Mouse (Mus musculus) forebrain, embryonic 14.5 days (tissue): ENCODE measurements around the gene Ptdss2. TPM values are rescaled to one million over a fixed set of nuclear protein-coding genes. Genes with fewer than 3 reads are reported as not detected.

Experiments used
- ATAC-seq: fragments of 200-750 bp; cut with Nextera tagmentation; 2 replicates; pipeline ENCODE4 v1.8.0; 2017; ENCODE audit warnings: mild to moderate bottlenecking, moderate library complexity
- DNase-seq: peaks from one replicate; pipeline ENCODE4 v3.0.0-alpha.2; 2015; ENCODE audit warnings: low spot score
- H3K27ac ChIP-seq: fragments of 300-500 bp; sonication (generic); 2 replicates; pipeline ENCODE4 v1.5.1; 2014; ENCODE audit warnings: low read depth, mild to moderate bottlenecking, control low read depth, low read length, moderate library complexity
- H3K27me3 ChIP-seq: fragments of 300-500 bp; sonication (generic); replicated peaks from 2 replicates; pipeline ENCODE4 v1.6.1; 2014; ENCODE audit warnings: low read length, control low read depth, mixed read lengths; ENCODE audit not compliant: control insufficient read depth, insufficient read depth
- H3K36me3 ChIP-seq: fragments of 300-500 bp; sonication (generic); 2 replicates; pipeline ENCODE4 v1.6.1; 2014; ENCODE audit warnings: low read length, control low read depth; ENCODE audit not compliant: control insufficient read depth, insufficient read depth
- H3K4me1 ChIP-seq: fragments of 300-500 bp; sonication (generic); 2 replicates; pipeline ENCODE4 v1.6.1; 2014; ENCODE audit warnings: antibody characterized with exemption, low read length, control low read depth; ENCODE audit not compliant: control insufficient read depth, insufficient read depth
- H3K4me2 ChIP-seq: fragments of 300-500 bp; sonication (generic); 2 replicates; pipeline ENCODE4 v1.6.1; 2014; ENCODE audit warnings: mild to moderate bottlenecking, control low read depth, low read length
- H3K4me3 ChIP-seq: fragments of 300-500 bp; sonication (generic); 2 replicates; pipeline ENCODE4 v1.5.1; 2014; ENCODE audit warnings: low read depth, low read length, control low read depth
- H3K9ac ChIP-seq: fragments of 300-500 bp; sonication (generic); 2 replicates; pipeline ENCODE4 v1.6.1; 2014; ENCODE audit warnings: mild to moderate bottlenecking, low read length, control low read depth, moderate library complexity
- H3K9me3 ChIP-seq: fragments of 300-500 bp; sonication (generic); replicated peaks from 2 replicates; pipeline ENCODE4 v1.6.1; 2016; ENCODE audit warnings: low read length, control low read depth, mixed read lengths; ENCODE audit not compliant: control insufficient read depth
- WGBS: fragments of 180-500 bp; shearing (Covaris S2); extraction: QIAGEN DNeasy Blood & Tissue Kit; methylation state at CpG from one replicate; pipeline ENCODE4 v1.1.7; 2014; 5-methylcytosine and 5-hydroxymethylcytosine counted together
- polyA plus RNA-seq: library from polyadenylated mRNA; unstranded; fragments of >200 nt; fragmentation: Nextera tagmentation; extraction: Ambion mirVana; gene quantifications from 2 replicates; pipeline ENCODE4 v1.2.1, GENCODE M21; 2014

Gene Ptdss2
- polyA plus RNA-seq, 1 experiment from 2014 or later = 81.2 TPM

DNA sequence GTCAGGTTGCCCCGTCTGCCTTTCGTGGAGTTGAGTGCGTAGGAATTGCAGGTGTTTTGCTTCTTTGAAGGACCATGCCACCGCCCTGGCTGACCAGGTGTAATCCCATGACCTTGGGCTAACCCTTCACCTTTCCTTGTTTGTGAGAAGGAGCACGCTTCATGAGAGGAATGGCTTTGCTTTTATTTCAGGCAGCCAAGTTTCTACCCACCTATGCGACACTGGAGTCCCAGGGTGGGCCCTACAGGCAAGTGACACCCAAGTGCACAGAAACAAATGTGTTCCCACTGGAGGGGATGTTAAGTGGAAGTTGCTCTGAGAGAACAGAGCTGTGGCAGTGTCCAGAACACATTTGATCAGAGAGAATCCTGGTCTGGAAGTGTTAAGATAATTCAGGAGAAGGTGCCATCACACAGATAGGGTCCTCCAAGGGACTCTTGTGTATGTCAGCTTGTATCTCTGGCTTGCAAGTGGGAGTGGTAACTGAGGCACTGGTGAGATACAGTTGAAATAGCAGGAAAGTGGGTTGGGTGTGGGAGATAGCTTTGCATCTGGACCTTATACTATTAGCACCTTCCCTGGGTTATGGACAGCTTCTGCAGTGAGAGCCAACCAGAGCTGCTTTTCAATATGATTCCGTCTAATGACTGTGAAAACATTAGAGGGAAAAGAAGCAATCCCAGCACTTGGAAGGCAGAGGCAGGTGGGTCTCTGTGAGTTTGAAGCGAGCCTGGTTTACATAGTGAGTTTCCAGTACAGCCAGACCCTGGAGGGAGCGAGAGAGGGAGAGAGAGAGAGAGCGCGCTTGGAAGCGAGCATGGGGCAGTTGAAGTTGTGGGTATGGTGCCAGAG is 9.9 kb downstream of the Ptdss2 start:
- Histone ChIP-seq H3K4me3 (peak overlapping the region; percentile 85), H3K4me2 (peak overlapping the region; percentile 88), H3K36me3 (peaks cover 22% of the 10 kb centered on the region), H3K4me1 (peaks cover 9% of the 10 kb centered on the region), H3K9ac (peak overlapping the region; percentile 96), H3K9me3 (no peaks in the 10 kb centered on the region), H3K27me3 (no peaks in the 10 kb centered on the region), H3K27ac (no peak overlapping the region)
- ATAC-seq (no peak), DNase-seq (no peak)
- WGBS = 61% methylated on average over 12 of the region's 12 CpGs

DNA sequence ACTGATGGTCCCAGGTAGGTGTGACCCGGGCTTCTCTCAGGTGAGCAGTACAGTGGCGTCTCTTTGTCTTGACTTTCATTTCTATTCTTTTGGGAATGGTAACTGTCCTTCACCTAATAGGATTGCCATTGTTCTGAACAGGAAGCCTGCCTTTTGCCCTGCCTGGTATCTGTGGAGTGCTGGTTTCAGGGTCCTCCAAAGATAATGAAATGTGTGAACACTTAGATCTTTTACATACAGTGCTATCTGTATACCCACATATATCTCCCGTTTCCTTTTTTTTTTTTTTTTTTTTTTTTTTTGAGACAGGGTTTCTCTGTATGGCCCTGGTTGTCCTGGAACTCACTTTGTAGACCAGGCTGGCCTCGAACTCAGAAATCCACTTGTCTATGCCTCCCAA is 19.1 kb downstream of the Ptdss2 start:
- H3K27ac ChIP-seq = no peak overlapping the region
- WGBS = 87% methylated on average over 4 of the region's 4 CpGs
- DNase-seq = no peak
- no peaks in the 10 kb centered on the region for H3K9me3 ChIP-seq
- no peak overlapping the region for H3K9ac ChIP-seq
- no peak overlapping the region for H3K4me3 ChIP-seq
- no peak overlapping the region for H3K4me2 ChIP-seq
- no peak for ATAC-seq
- peaks cover 44% of the 10 kb centered on the region for H3K36me3 ChIP-seq
- H3K27me3 ChIP-seq = no peaks in the 10 kb centered on the region
- no peaks in the 10 kb centered on the region for H3K4me1 ChIP-seq

DNA sequence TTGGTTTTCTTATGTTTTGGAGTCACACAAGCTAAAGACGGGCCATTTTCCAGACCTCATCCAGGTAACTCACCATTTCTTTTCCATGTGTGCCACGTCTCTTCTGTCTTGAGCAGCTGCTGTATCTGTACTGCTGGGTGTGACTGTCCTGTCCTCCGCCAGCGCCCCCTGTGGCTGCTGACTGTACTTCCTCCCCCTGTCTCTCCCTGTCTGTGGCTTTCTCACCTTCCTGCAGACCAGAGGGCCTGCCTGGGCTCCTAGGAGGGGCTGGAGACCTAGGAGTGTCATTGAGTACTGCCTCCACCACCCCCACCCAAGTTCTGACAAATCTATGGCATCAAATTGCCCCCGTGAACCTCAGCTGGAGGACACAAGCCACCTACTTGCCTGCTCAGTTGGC is 20.9 kb downstream of the Ptdss2 start:
- Histone ChIP-seq H3K27me3 (no peaks in the 10 kb centered on the region), H3K36me3 (peaks cover 32% of the 10 kb centered on the region), H3K9me3 (no peaks in the 10 kb centered on the region), H3K4me1 (no peaks in the 10 kb centered on the region), H3K27ac (no peak overlapping the region), H3K4me3 (no peak overlapping the region), H3K9ac (no peak overlapping the region), H3K4me2 (no peak overlapping the region)
- DNase-seq = no peak
- WGBS = 60% methylated on average over 5 of the region's 5 CpGs
- ATAC-seq = no peak

DNA sequence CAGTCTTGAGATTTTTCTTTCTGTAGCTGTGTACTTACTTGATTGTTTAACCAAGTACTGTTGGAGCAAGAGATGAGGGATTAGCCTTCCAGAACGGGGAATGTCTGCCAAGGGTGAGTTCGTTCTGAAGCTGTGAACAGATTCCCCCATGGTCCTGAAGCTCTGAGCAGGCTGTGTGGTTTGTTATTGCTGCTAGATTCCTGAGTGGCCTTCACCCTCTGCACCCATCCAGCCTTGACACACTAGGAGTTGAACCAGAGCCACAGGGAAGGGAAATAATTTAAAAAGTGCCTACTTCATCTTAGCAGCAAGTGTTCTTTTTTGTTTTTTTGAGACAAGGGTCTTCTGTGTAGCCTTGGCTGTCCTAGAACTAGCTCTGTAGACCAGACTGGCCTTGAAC is 21.7 kb downstream of the Ptdss2 start:
- Histone ChIP-seq H3K4me2 (no peak overlapping the region), H3K9ac (no peak overlapping the region), H3K9me3 (no peaks in the 10 kb centered on the region), H3K36me3 (peaks cover 25% of the 10 kb centered on the region), H3K27ac (no peak overlapping the region), H3K4me1 (no peaks in the 10 kb centered on the region), H3K27me3 (no peaks in the 10 kb centered on the region), H3K4me3 (no peak overlapping the region)
- ATAC-seq (no peak), DNase-seq (no peak)
- WGBS = 87% methylated on average over 2 of the region's 2 CpGs

DNA sequence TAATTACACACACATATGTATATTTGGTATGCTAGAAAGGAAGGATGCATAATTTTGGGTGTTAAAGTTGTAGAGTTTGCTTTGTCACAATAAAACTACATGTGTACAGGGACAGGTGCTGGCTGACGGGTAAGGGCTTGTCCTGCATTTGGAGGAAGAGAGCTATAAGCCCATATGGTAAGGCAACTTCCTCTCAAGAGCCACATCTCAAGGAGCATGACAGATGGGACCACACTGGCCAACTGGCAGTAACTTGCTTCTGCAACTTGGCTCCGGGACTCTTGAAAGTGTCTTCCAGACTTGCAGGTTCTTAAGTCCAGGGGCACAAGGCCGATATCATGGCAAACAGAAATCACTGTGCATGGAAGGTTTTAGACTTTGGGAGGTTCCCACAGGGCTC is 22.5 kb downstream of the Ptdss2 start:
- Histone ChIP-seq H3K27ac (no peak overlapping the region), H3K4me3 (no peak overlapping the region), H3K27me3 (no peaks in the 10 kb centered on the region), H3K4me2 (no peak overlapping the region), H3K4me1 (no peaks in the 10 kb centered on the region), H3K9me3 (no peaks in the 10 kb centered on the region), H3K36me3 (peaks cover 18% of the 10 kb centered on the region), H3K9ac (no peak overlapping the region)
- no peak for ATAC-seq
- WGBS = 93% methylated on average over 3 of the region's 3 CpGs
- no peak for DNase-seq

DNA sequence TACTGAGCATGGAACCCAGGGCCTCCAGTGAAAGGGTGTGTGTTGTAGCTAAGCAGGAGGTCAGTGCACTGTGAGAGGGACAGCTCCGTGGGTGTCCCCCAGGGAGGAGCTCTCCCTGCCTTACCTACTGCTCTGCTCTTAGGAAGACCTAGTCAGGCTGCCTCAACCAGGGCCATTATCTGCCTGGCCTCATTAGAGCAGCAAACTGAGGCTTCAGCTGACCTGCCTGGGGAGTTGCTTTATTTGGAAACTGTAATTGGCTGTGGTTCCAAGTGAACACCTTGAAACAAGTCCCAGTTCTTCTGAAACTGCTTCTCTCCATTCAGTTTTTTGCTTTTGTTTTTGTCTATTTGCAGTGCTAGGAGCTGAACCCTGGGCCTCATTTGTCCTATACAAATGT is 23.2 kb downstream of the Ptdss2 start:
- H3K36me3 ChIP-seq = peaks cover 16% of the 10 kb centered on the region

DNA sequence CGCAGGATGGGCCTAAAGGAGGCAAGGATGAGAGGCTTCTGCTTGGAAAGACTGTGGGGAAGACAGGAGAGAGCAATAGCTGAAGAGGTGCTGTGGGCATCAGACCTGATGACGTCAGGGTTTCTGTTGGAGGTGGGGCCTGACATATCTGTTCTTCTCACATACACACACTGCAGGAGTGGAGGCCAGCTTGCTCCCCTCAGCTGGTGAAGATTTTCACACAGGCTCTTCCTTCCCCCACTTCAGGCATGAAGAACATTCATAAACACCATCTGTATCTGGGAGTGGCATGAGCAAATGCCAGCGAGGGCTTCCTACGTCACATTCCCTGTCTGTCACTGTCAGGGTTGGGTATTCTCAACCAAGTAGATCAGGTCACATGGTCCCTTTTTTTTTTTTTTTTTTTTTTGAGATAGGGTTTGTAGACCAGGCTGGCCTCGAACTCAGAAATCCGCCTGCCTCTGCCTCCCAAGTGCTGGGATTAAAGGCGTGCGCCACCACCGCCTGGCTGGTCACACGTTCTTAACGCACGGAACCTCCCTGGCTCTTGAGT is 23.9 kb downstream of the Ptdss2 start:
- H3K9me3 ChIP-seq = no peaks in the 10 kb centered on the region
- H3K9ac ChIP-seq = no peak overlapping the region
- H3K4me3 ChIP-seq = no peak overlapping the region
- H3K27ac ChIP-seq = no peak overlapping the region
- DNase-seq (peak; percentile 53), ATAC-seq (peak; percentile 29; the same call in 1 of the 2 replicates)
- H3K4me1 ChIP-seq = no peaks in the 10 kb centered on the region
- no peaks in the 10 kb centered on the region for H3K27me3 ChIP-seq
- H3K4me2 ChIP-seq = no peak overlapping the region
- WGBS = 90% methylated on average over 12 of the region's 12 CpGs
- H3K36me3 ChIP-seq = peaks cover 16% of the 10 kb centered on the region

More for the DNA sequence above, 23.2 kb downstream of the Ptdss2 start:
- Histone ChIP-seq H3K4me1 (no peaks in the 10 kb centered on the region), H3K9ac (no peak overlapping the region), H3K9me3 (no peaks in the 10 kb centered on the region), H3K27me3 (no peaks in the 10 kb centered on the region), H3K27ac (no peak overlapping the region), H3K4me2 (no peak overlapping the region), H3K4me3 (no peak overlapping the region)
- 40% methylated on average over 1 of the region's 1 CpGs for WGBS
- ATAC-seq = no peak
- no peak for DNase-seq

DNA sequence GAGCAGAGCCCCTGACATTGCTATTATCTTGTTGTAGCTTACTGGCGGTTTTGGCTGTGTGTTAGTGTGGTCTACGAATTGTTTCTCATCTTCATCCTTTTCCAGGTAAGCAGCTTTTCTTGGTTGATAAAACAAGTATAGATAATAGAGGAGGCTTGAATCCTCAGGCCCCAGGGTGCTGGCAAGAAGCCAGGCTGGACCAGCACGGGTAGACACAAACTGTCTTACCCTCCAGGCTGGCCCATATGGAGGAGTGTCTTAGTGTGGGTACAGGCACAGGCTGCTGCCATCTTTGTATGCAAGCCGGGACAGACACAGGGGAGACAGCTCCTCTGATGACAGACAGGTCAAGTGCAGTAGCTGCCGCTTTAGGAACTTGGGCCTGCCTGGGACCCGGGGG is 24.9 kb downstream of the Ptdss2 start:
- 81% methylated on average over 6 of the region's 6 CpGs for WGBS
- ATAC-seq = no peak
- H3K36me3 ChIP-seq = peaks cover 23% of the 10 kb centered on the region

DNA sequence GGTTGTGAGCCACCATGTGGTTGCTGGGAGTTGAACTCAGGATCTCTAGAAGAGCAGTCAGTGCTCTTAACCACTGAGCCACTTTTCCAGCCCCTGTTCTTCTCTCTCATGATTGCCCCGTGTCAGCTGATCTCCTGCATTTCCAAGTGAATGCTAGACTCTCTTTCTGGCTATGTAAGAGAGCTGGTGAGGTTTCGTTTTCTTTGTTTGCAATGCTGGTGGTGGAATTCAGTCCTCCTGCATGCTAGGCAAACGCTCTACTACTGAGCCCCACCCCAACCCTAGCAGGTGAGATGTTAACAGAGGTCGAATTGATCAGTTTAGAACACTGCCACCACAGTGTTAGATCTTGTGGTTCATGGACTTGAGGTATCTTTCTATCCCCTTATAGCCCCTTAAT is 26.5 kb downstream of the Ptdss2 start:
- Histone ChIP-seq H3K9ac (no peak overlapping the region), H3K4me1 (no peaks in the 10 kb centered on the region)
- no peak for ATAC-seq

More for the DNA sequence above, 24.9 kb downstream of the Ptdss2 start:
- H3K4me3 ChIP-seq = no peak overlapping the region
- no peaks in the 10 kb centered on the region for H3K9me3 ChIP-seq
- H3K27me3 ChIP-seq = no peaks in the 10 kb centered on the region
- H3K27ac ChIP-seq = no peak overlapping the region
- no peak overlapping the region for H3K9ac ChIP-seq
- no peaks in the 10 kb centered on the region for H3K4me1 ChIP-seq
- DNase-seq = no peak
- H3K4me2 ChIP-seq = no peak overlapping the region

More for the DNA sequence above, 26.5 kb downstream of the Ptdss2 start:
- Histone ChIP-seq H3K27ac (no peak overlapping the region), H3K4me3 (no peak overlapping the region), H3K36me3 (peaks cover 33% of the 10 kb centered on the region), H3K27me3 (no peaks in the 10 kb centered on the region), H3K9me3 (no peaks in the 10 kb centered on the region), H3K4me2 (no peak overlapping the region)
- DNase-seq = no peak
- 79% methylated on average over 4 of the region's 4 CpGs for WGBS
